10 mouse cellular contexts compared by ENCODE assay signal in the genomic region with DNA sequence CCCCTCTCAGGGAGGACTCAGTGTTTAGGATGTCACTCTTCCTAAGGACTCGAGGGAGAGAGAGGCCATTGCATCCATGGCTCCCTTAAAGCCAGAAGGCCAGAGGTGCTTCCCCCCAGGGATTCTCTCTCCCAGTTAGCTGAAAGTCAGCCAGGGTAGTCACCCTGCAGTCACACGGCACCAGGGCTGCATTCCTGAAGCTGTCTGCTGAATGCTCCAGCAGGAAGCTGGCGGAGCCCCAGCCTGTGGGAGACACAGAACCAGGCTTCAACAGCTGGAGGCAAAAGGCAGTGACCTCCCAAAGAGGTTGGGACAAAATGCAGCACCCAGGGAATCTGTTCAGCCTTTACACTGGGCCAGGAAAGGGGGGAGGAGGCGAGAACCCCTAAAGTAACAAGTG. TPM values are rescaled to one million over a fixed set of nuclear protein-coding genes. Genes with fewer than 3 reads are reported as not detected.
A peak's percentile ranks its signal among the peaks of the same experiment; 100 is the strongest.
DNase-seq lines count a peak whose midpoint lies in the region; ATAC-seq and TF ChIP-seq lines count a peak whose summit lies in the region.
"Had no signal": no experiment of that assay in that cellular context is flagged by ENCODE, and none has a peak within 500 bp of the region (broad histone marks: within the 10 kb centered on the region; RNA-seq: fewer than 3 reads in every experiment).

No protein-coding gene starts in this region.

- peak; percentile 40 for DNase-seq in forebrain, embryonic 11.5 days (ENCODE audit: low spot score)
- DNase-seq in forebrain, postnatal 0 days: no peak
- DNase-seq in brain, adult 2 months (ENCODE audit: low read depth, low spot score): peak; percentile 56
- peak; percentile 13 for DNase-seq in limb, embryonic 14.5 days (ENCODE audit: low spot score)
- DNase-seq in layer of hippocampus, adult 18-20 months (ENCODE audit: low spot score in 2 of 2): no peak
- DNase-seq in spleen, postnatal 4 days (ENCODE audit: low spot score in 2 of 2): no peak
- no peak for DNase-seq in layer of hippocampus, postnatal 14 days (ENCODE audit: low spot score in 2 of 2)
- DNase-seq: liver, embryonic 13.5 days had no signal

- ATAC-seq in forebrain, embryonic 11.5 days (replicated peaks; ENCODE audit: low FRiP score): no peak
- ATAC-seq in forebrain, postnatal 0 days: no peak
- ATAC-seq in heart, embryonic 14.5 days (ENCODE audit: insufficient number of reproducible peaks, insufficient read depth, low FRiP score, low read depth): peak; percentile 76
- no peak for ATAC-seq in limb, embryonic 14.5 days (ENCODE audit: low FRiP score, low read depth)

- WGBS in forebrain, embryonic 11.5 days: 44% methylated on average over 4 of the region's 4 CpGs
- 55% methylated on average over 4 of the region's 4 CpGs for WGBS in forebrain, postnatal 0 days
- 30% methylated on average over 4 of the region's 4 CpGs for WGBS in heart, embryonic 14.5 days
- WGBS in limb, embryonic 14.5 days: 43% methylated on average over 4 of the region's 4 CpGs

- no peak overlapping the region for H3K9ac ChIP-seq in forebrain, embryonic 11.5 days (ENCODE audit: low read length)
- no peak overlapping the region for H3K9ac ChIP-seq in forebrain, postnatal 0 days
- H3K9ac ChIP-seq in heart, embryonic 14.5 days (ENCODE audit: low read length): 0 out of 2 replicates have a peak overlapping the region, but pooled peaks have one; percentile 12
- peak overlapping the region; percentile 36; the same call in 1 of the 2 replicates for H3K9ac ChIP-seq in limb, embryonic 14.5 days (ENCODE audit: low read depth, low read length, severe bottlenecking)
- H3K9ac ChIP-seq: liver, embryonic 13.5 days had no signal

- no peak overlapping the region for H3K4me3 ChIP-seq in forebrain, embryonic 11.5 days (ENCODE audit: low read depth, low read length)
- no peak overlapping the region for H3K4me3 ChIP-seq in forebrain, postnatal 0 days (ENCODE audit: low read depth, low read length)
- H3K4me3 ChIP-seq in heart, embryonic 14.5 days (ENCODE audit: control insufficient read depth in 1 of 2, insufficient read depth in 1 of 2, low read depth in 1 of 2, low read length in 2 of 2): no peak overlapping the region
- H3K4me3 ChIP-seq in limb, embryonic 14.5 days (replicated peaks; ENCODE audit: low read length): no peak overlapping the region
- H3K4me3 ChIP-seq: liver, embryonic 13.5 days had no signal

- H3K27ac ChIP-seq in forebrain, embryonic 11.5 days (ENCODE audit: low read depth, low read length): no peak overlapping the region
- no peak overlapping the region for H3K27ac ChIP-seq in forebrain, postnatal 0 days (ENCODE audit: low read depth, low read length)
- peak overlapping the region; percentile 71 to 73 for H3K27ac ChIP-seq in heart, embryonic 14.5 days (replicated peaks in 1 of 2; ENCODE audit: control insufficient read depth in 1 of 2, insufficient read depth in 1 of 2, low read depth in 2 of 2, low read length in 2 of 2)
- no peak overlapping the region for H3K27ac ChIP-seq in limb, embryonic 14.5 days (replicated peaks; ENCODE audit: low read depth, low read length)
- H3K27ac ChIP-seq: liver, embryonic 13.5 days had no signal

- H3K4me2 ChIP-seq in forebrain, embryonic 11.5 days (ENCODE audit: low read depth, low read length, severe bottlenecking): no peak overlapping the region
- no peak overlapping the region for H3K4me2 ChIP-seq in forebrain, postnatal 0 days (ENCODE audit: low read depth)
- H3K4me2 ChIP-seq in heart, embryonic 14.5 days (ENCODE audit: low read length): no peak overlapping the region
- H3K4me2 ChIP-seq in limb, embryonic 14.5 days (replicated peaks; ENCODE audit: low read depth, low read length, severe bottlenecking): no peak overlapping the region
- H3K4me2 ChIP-seq: liver, embryonic 13.5 days had no signal

- H3K4me1 ChIP-seq in forebrain, embryonic 11.5 days (replicated peaks; ENCODE audit: control insufficient read depth, insufficient read depth, low read length): no peaks in the 10 kb centered on the region; the same call in 1 of the 2 replicates
- peaks cover 3% of the 10 kb centered on the region; the same call in 1 of the 2 replicates for H3K4me1 ChIP-seq in forebrain, postnatal 0 days (ENCODE audit: insufficient read depth)
- peaks cover 15 to 24% of the 10 kb centered on the region in 2 experiments for H3K4me1 ChIP-seq in heart, embryonic 14.5 days (ENCODE audit: control insufficient read depth in 2 of 2, insufficient read depth in 2 of 2, low read length in 2 of 2)
- H3K4me1 ChIP-seq in limb, embryonic 14.5 days (ENCODE audit: control insufficient read depth, insufficient read depth, low read length): 0 out of 2 replicates have a peak, but pooled peaks cover 8% of the 10 kb centered on the region

- H3K27me3 ChIP-seq in forebrain, embryonic 11.5 days (ENCODE audit: control insufficient read depth, insufficient read depth, low read length): no peaks in the 10 kb centered on the region
- no peaks in the 10 kb centered on the region for H3K27me3 ChIP-seq in forebrain, postnatal 0 days (ENCODE audit: insufficient read depth, low read length)
- no peaks in the 10 kb centered on the region for H3K27me3 ChIP-seq in heart, embryonic 14.5 days (ENCODE audit: control insufficient read depth, insufficient read depth, low read length)
- H3K27me3 ChIP-seq in limb, embryonic 14.5 days (ENCODE audit: control insufficient read depth, insufficient read depth, low read length): no peaks in the 10 kb centered on the region
- H3K27me3 ChIP-seq: CH12.LX; liver, embryonic 13.5 days had no signal

- no peak for TF ChIP-seq CTCF in forebrain, postnatal 0 days (IDR thresholded peaks at IDR 0.05; ENCODE audit: low read depth)

- no peaks in the 10 kb centered on the region for H3K36me3 ChIP-seq in forebrain, embryonic 11.5 days (ENCODE audit: control insufficient read depth, insufficient read depth, low read length)
- no peaks in the 10 kb centered on the region for H3K36me3 ChIP-seq in forebrain, postnatal 0 days (ENCODE audit: insufficient read depth)
- H3K36me3 ChIP-seq in heart, embryonic 14.5 days (ENCODE audit: control insufficient read depth, insufficient read depth, low read length): no peaks in the 10 kb centered on the region
- no peaks in the 10 kb centered on the region for H3K36me3 ChIP-seq in limb, embryonic 14.5 days (ENCODE audit: control insufficient read depth, insufficient read depth, low read length)
- H3K36me3 ChIP-seq: liver, embryonic 13.5 days had no signal

- no peak for TF ChIP-seq POLR2A in limb, embryonic 14.5 days (IDR thresholded peaks at IDR 0.05; ENCODE audit: borderline replicate concordance, extremely low read depth, insufficient read depth, insufficient read length)

- no peaks in the 10 kb centered on the region for H3K9me3 ChIP-seq in forebrain, embryonic 11.5 days (ENCODE audit: control insufficient read depth, low read length)
- H3K9me3 ChIP-seq in forebrain, postnatal 0 days (ENCODE audit: low read length): no peaks in the 10 kb centered on the region
- no peaks in the 10 kb centered on the region for H3K9me3 ChIP-seq in heart, embryonic 14.5 days (ENCODE audit: control insufficient read depth, low read length)
- no peaks in the 10 kb centered on the region for H3K9me3 ChIP-seq in limb, embryonic 14.5 days (ENCODE audit: control insufficient read depth, low read length)
- H3K9me3 ChIP-seq: liver, embryonic 13.5 days had no signal

RNA-seq across cellular contexts. Expression of a gene that starts 53.2 kb away (rescaled TPM):
- 2.6 and 3.5 TPM in 2 replicates for polyA plus RNA-seq in forebrain, embryonic 11.5 days (2014; fragmentation: Nextera tagmentation; extraction: Ambion mirVana)
- 13.3 and 13.8 TPM in 2 replicates for total RNA-seq in forebrain, postnatal 0 days (2014; rRNA removed)
- 9.2 and 13.7 TPM in 2 replicates for polyA plus RNA-seq in forebrain, postnatal 0 days (2015; fragmentation: Nextera tagmentation; extraction: Ambion mirVana)
- 0.43 and 0.49 TPM in 2 replicates for polyA plus RNA-seq in heart, embryonic 14.5 days (2014; fragmentation: Nextera tagmentation; extraction: Ambion mirVana)
- 0.91 and 3.1 TPM in 2 replicates for polyA plus RNA-seq in limb, embryonic 14.5 days (2012; rRNA removed)
- polyA plus RNA-seq in limb, embryonic 14.5 days (2014; fragmentation: Nextera tagmentation; extraction: Ambion mirVana): 0.81 and 2.3 TPM in 2 replicates
- total RNA-seq in layer of hippocampus, adult 18-20 months (2021): 10 to 100 TPM; 74.9 to 75.9 TPM
- total RNA-seq in layer of hippocampus, postnatal 14 days (2021): 10 to 100 TPM; 61.0 to 72.8 TPM

Comparison
In these comparisons a context has a peak if more than half of its experiments do, and no peak if none do; other contexts are left out.
1. DNase-seq: peak in forebrain, embryonic 11.5 days (single experiment), brain, adult 2 months (single experiment) and limb, embryonic 14.5 days (single experiment); none in forebrain, postnatal 0 days (single experiment), layer of hippocampus, adult 18-20 months (0 of 2), spleen, postnatal 4 days (0 of 2) and layer of hippocampus, postnatal 14 days (0 of 2).
2. H3K27ac ChIP-seq: peak in heart, embryonic 14.5 days (2 of 2); none in forebrain, embryonic 11.5 days (single experiment), forebrain, postnatal 0 days (single experiment) and limb, embryonic 14.5 days (single experiment).
3. H3K9ac ChIP-seq: peak in heart, embryonic 14.5 days (single experiment) and limb, embryonic 14.5 days (single experiment); none in forebrain, embryonic 11.5 days (single experiment) and forebrain, postnatal 0 days (single experiment).